In the genomic region with DNA sequence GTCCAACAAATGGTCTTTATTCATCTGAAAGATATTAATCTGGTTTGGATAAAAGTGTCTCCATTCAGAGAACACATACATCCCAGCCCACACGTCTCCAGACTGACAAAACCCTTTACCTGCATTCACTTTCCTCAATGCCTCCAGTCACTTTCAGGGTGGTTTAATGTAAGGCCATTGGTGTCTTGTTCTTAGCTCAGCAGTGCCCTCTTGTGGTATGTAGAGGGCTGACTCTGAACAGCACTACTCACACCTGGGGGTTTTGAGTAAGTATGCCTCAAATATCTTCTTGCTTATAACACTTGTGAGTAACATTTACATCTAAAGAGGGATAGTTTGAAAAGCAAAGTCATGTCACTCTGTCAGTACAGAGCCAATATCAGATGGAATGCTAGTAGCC, we compare ENCODE assay signal across 8 mouse cellular contexts.
A peak's percentile ranks its signal among the peaks of the same experiment; 100 is the strongest.
DNase-seq lines count a peak whose midpoint lies in the region; ATAC-seq lines count a peak whose summit lies in the region.

No protein-coding gene starts in this region.

- no peak overlapping the region for H3K4me3 ChIP-seq in embryonic facial prominence, embryonic 10.5 days
- no peak overlapping the region for H3K4me3 ChIP-seq in intestine, embryonic 15.5 days (replicated peaks)
- no peak overlapping the region for H3K4me3 ChIP-seq in liver, embryonic 13.5 days (replicated peaks)

- no peaks in the 10 kb centered on the region for H3K4me1 ChIP-seq in embryonic facial prominence, embryonic 10.5 days
- H3K4me1 ChIP-seq in intestine, embryonic 15.5 days (replicated peaks), result no peaks in the 10 kb centered on the region
- H3K4me1 ChIP-seq in liver, embryonic 13.5 days (replicated peaks), result no peaks in the 10 kb centered on the region

- H3K9me3 ChIP-seq in embryonic facial prominence, embryonic 10.5 days, result no peaks in the 10 kb centered on the region
- H3K9me3 ChIP-seq in intestine, embryonic 15.5 days, result no peaks in the 10 kb centered on the region
- H3K9me3 ChIP-seq in liver, embryonic 13.5 days (replicated peaks), result no peaks in the 10 kb centered on the region

- H3K36me3 ChIP-seq in embryonic facial prominence, embryonic 10.5 days (replicated peaks), result no peaks in the 10 kb centered on the region
- no peaks in the 10 kb centered on the region for H3K36me3 ChIP-seq in intestine, embryonic 15.5 days
- no peaks in the 10 kb centered on the region for H3K36me3 ChIP-seq in liver, embryonic 13.5 days

- 17% methylated on average over 1 of the region's 1 CpGs for WGBS in embryonic facial prominence, embryonic 10.5 days
- 14% methylated on average over 1 of the region's 1 CpGs for WGBS in intestine, embryonic 15.5 days
- WGBS in liver, embryonic 13.5 days (ENCODE audit: insufficient replicate concordance), result 12% methylated on average over 1 of the region's 1 CpGs

- H3K9ac ChIP-seq in intestine, embryonic 15.5 days, result no peak overlapping the region
- H3K9ac ChIP-seq in liver, embryonic 13.5 days, result no peak overlapping the region

- no peaks in the 10 kb centered on the region for H3K27me3 ChIP-seq in embryonic facial prominence, embryonic 10.5 days (replicated peaks; ENCODE audit: low read depth, poor library complexity, severe bottlenecking)
- peaks cover 6% of the 10 kb centered on the region; the same call in 1 of the 2 replicates for H3K27me3 ChIP-seq in intestine, embryonic 15.5 days (replicated peaks)
- H3K27me3 ChIP-seq in liver, embryonic 13.5 days, result no peaks in the 10 kb centered on the region

- peak; percentile 34 for DNase-seq in left cerebral cortex, adult 11 months (ENCODE audit: low spot score)
- DNase-seq in left cerebral cortex, adult 8-10 months (ENCODE audit: low spot score in 2 of 2), result no peak
- peak; percentile 30 for DNase-seq in adipocyte (ENCODE audit: low spot score)
- peak; percentile 63 for DNase-seq in embryonic facial prominence, embryonic 10.5 days (ENCODE audit: low spot score)
- DNase-seq in liver, embryonic 13.5 days, result peak; percentile 2
- DNase-seq in right cerebral cortex, postnatal 14 days, result peak; percentile 52
- no peak for DNase-seq in spleen, postnatal 36 days (ENCODE audit: low spot score in 2 of 2)

- H3K27ac ChIP-seq in embryonic facial prominence, embryonic 10.5 days (replicated peaks), result no peak overlapping the region
- H3K27ac ChIP-seq in intestine, embryonic 15.5 days, result no peak overlapping the region
- no peak overlapping the region for H3K27ac ChIP-seq in liver, embryonic 13.5 days

- ATAC-seq in intestine, embryonic 15.5 days, result peak; percentile 56; the same call in 1 of the 2 replicates
- no peak for ATAC-seq in liver, embryonic 13.5 days (ENCODE audit: low read depth)

- no peak overlapping the region for H3K4me2 ChIP-seq in intestine, embryonic 15.5 days (replicated peaks)
- H3K4me2 ChIP-seq in liver, embryonic 13.5 days, result no peak overlapping the region

Comparison
In these comparisons a context has a peak if more than half of its experiments do, and no peak if none do; other contexts are left out.
1. DNase-seq: peak in left cerebral cortex, adult 11 months (single experiment), adipocyte (single experiment), embryonic facial prominence, embryonic 10.5 days (single experiment), liver, embryonic 13.5 days (single experiment) and right cerebral cortex, postnatal 14 days (single experiment); none in left cerebral cortex, adult 8-10 months (0 of 2) and spleen, postnatal 36 days (0 of 2).